Mouse (Mus musculus) MEL (cell line): ENCODE measurements around the gene Krit1.

Source experiments
- CTCF ChIP-seq, 3 experiments: IDR thresholded peaks in 2 of 3; conservative IDR thresholded peaks in 1 of 3; 2 replicates each; pipeline ENCODE4 v1.5.1; 2011 to 2012; ENCODE audit warnings: low read length in 3 of 3, low read depth in 2 of 3, mild to moderate bottlenecking in 2 of 3, improper control_type of control experiment in 1 of 3, inconsistent platforms in 1 of 3, mixed read lengths in 1 of 3, moderate library complexity in 1 of 3; ENCODE audit not compliant: control insufficient read depth in 1 of 3, insufficient read depth in 1 of 3, poor library complexity in 1 of 3, severe bottlenecking in 1 of 3
- E2F4 ChIP-seq: IDR thresholded peaks from 2 replicates; pipeline ENCODE4 v1.6.1; 2011; ENCODE audit warnings: low read depth, low read length, improper control_type of control experiment, borderline replicate concordance
- JUND ChIP-seq: IDR thresholded peaks from 2 replicates; pipeline ENCODE4 v1.6.1; 2011; ENCODE audit warnings: low read depth, mild to moderate bottlenecking, improper control_type of control experiment, low read length
- MXI1 ChIP-seq: IDR thresholded peaks from 2 replicates; pipeline ENCODE4 v1.6.1; 2011; ENCODE audit warnings: mild to moderate bottlenecking, low read depth, low read length, improper control_type of control experiment
- POLR2A ChIP-seq, 2 experiments: IDR thresholded peaks; 2 replicates each; pipeline ENCODE4 v1.6.1; 2011 to 2012; ENCODE audit warnings: low read length in 2 of 2, mild to moderate bottlenecking in 2 of 2, control low read depth in 1 of 2, improper control_type of control experiment in 1 of 2, low read depth in 1 of 2, moderate library complexity in 1 of 2; ENCODE audit not compliant: control insufficient read depth in 1 of 2, insufficient read depth in 1 of 2, poor library complexity in 1 of 2
- POLR2AphosphoS2 ChIP-seq: IDR thresholded peaks from 2 replicates; pipeline ENCODE4 v1.6.1; 2011; ENCODE audit warnings: low read length, improper control_type of control experiment
- SIN3A ChIP-seq: IDR thresholded peaks from 2 replicates; pipeline ENCODE4 v1.6.1; 2012; ENCODE audit warnings: low read length, improper control_type of control experiment, inconsistent platforms
- TAL1 ChIP-seq: IDR thresholded peaks from 2 replicates; pipeline ENCODE4 v1.6.1; 2012; ENCODE audit warnings: mild to moderate bottlenecking, inconsistent platforms, low read length, moderate library complexity, mixed read lengths
- TCF12 ChIP-seq: IDR thresholded peaks from 2 replicates; pipeline ENCODE4 v1.6.1; 2014; ENCODE audit warnings: low read depth, mild to moderate bottlenecking, inconsistent platforms, low read length, improper control_type of control experiment, moderate library complexity
- USF1 ChIP-seq: IDR thresholded peaks from 2 replicates; pipeline ENCODE4 v1.6.1; 2014; ENCODE audit warnings: low read depth, mild to moderate bottlenecking, inconsistent platforms, low read length, improper control_type of control experiment, moderate library complexity
- ZMIZ1 ChIP-seq: IDR thresholded peaks from 2 replicates; pipeline ENCODE4 v1.6.1; 2012; ENCODE audit warnings: low read depth, mild to moderate bottlenecking, inconsistent platforms, low read length, improper control_type of control experiment, moderate library complexity

DNA sequence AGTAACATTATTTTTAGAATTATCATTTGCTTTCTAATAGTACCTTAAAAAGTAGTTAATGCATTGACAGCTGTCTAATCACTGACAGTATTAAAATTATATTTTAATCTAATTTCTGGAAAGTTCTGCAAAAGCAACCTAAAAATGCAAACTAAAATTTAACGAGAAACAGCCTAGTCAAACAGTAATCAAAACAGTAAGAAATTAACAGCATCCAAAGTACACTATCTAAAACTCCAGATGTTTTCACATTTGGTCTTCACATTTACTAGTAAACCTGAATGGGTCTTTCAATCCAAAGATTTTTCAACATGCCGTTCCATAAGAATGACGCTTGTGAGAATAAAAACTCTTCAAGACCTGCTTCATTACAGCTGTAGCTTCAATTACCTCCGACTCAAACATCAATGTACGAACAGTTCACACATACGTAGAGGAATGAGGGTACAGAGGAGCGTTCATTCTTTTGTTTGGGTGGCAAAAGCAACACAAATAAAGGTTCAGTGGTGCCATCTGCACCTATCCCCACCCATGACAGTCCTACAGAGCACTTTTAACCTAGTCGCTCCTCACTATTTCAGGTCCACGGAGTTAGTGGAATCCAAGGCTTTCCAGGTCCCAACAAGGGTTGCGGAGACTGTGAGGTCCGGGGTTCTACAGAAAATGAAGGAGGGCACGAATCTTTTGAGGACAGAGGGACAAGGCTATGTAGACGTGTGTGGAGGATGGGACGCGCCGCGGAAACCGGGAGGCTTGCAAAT, 1.1 kb upstream of the Krit1 start:
- no peak for TF ChIP-seq CTCF (IDR thresholded peaks at IDR 0.05 in 2 of 3, conservative IDR thresholded peaks at IDR 0.05 in 1 of 3; ENCODE audit: control insufficient read depth in 1 of 3, insufficient read depth in 1 of 3, low read depth in 2 of 3, low read length in 3 of 3, poor library complexity in 1 of 3, severe bottlenecking in 1 of 3)
- no peak for TF ChIP-seq POLR2A (IDR thresholded peaks at IDR 0.05; ENCODE audit: control insufficient read depth in 1 of 2, insufficient read depth in 1 of 2, low read depth in 1 of 2, low read length in 2 of 2, poor library complexity in 1 of 2)
- no peak for TF ChIP-seq JUND
- TF ChIP-seq E2F4, result no peak
- TF ChIP-seq TCF12, result no peak
- no peak for TF ChIP-seq USF1
- no peak for TF ChIP-seq SIN3A
- peak; percentile 38; the same call in 1 of the 2 replicates for TF ChIP-seq MXI1
- TF ChIP-seq TAL1, result no peak
- TF ChIP-seq ZMIZ1, result no peak
- no peak for TF ChIP-seq POLR2AphosphoS2
